Mouse (Mus musculus): Measurements from ENCODE around the gene Ampd2.

Gene Ampd2

DNA sequence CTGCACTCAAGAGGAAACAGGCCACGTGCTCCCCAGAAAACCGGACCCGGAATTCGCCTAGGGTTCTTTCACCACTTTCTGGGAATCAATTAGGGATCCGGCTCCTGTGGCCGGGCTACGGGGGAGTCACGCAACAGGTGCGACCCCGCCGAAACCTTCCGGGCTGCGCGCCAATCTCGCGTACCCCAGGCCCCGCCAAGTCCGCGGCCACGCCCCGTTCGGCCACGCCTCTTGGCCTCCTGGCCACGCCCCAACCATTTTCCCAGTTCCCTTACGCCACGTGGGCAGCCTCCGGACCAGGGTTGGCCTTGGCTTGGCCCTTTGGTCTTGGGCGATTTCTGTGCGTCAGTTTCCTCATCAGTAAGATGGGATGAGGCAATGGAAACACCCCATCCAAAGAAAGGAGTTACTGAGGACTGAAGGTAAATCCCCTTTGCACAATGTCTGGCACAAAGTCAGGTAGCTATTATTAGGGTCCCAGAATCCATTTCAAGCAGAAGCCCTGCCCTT lies at the start of gene Ampd2:
Gene Ampd2 (minus strand): TSS at position 182 of the 510 bp plus-strand sequence.
- no peak for DNase-seq (ENCODE audit: low spot score)

DNA sequence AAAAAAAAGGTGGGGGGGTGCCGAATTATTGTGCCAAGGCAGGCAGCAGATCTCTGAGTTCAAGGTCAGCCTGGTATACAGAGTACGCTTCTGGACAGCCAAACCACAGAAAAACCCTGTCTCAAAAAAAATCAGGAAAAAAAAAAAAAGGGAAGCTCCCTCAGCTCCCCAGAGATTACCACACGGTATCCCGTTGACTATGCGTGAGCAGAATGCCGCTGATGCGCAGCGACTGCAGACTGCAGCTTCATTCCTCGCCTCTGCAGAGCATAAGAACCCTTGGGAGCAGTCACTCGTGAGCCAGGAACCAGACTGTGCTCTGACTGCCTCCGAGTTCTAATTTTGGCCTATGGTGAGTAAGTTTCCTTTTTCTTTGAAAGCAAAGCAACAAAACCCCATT lies 48.2 kb upstream of the Ampd2 start:
- DNase-seq (ENCODE audit: low spot score) = no peak

DNA sequence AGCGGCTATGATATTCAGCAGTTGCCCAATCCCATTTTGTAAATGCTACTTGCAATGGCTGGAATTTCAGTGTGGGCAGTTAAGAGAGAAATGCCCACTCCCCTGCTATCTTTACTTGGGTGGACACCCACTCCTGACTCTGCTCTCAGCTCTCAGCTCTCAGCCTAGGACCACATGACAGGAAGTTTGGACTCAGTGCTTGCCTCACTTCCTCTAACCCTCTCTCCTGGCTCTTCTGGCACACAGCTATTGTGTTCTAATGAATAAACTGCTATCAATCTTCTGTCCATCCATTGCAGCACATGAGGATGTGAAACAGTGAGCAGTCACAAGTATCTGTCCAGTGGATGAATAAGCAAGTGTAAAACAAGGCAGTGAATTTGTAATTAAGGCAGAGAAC lies 46.0 kb upstream of the Ampd2 start:
- DNase-seq (ENCODE audit: low spot score) = no peak

DNA sequence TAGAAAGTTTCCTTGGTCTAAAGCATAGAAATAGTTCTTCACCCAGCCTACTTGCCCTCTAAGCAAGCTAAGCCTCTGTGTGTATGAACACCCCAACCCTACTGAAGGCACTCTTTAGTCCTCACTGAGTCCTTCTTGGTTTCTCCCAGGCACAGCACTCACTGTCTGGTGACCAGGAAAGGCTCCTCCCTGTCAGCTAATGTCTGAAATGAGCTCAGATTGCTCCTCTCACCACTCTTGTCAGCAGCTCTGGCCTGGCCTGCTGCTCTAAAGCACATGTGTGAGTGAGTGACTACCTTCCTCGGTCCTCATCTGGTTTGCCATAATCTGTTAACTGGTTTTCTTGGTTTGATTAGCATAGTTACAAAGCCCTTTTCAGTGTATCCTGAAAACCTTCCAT lies 45.4 kb upstream of the Ampd2 start:
- no peak for DNase-seq (ENCODE audit: low spot score)

DNA sequence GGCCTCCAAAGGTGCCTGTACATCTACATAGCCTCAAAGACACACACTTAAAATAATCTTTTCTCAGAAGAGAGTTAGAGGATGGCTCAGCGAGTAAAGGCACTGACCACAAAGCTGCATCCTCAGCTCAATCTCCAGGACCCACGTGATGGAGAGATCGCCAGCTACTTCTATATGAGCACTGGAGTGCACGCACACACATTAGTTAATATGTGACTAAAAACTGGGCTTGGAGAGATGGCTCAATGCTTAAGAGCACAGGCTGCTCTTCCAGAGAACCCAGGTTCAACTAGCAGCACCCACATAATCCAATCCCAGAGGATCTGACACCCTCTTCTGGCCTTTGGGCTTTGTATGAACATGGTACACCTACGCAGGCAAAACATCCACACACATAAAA lies 44.8 kb upstream of the Ampd2 start:
- no peak for DNase-seq (ENCODE audit: low spot score)

DNA sequence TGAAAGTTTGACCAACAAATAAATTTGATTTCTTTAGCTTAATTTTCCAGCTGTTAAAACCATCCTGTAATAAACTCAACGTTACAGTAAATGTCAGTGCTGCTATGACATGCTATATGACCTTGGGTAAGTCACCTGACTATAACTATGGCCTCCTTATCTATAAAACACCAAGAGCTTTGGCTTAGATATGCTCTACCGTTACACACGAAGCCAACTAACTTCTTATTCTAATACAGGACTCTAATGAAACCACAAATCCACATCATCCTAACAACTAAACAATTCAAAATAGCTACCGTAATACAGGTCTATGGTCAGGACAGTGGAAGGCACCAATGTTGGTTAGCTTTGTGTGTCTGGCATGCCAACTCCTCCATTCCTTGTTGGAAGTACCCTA lies 43.4 kb upstream of the Ampd2 start:
- no peak for DNase-seq (ENCODE audit: low spot score)

DNA sequence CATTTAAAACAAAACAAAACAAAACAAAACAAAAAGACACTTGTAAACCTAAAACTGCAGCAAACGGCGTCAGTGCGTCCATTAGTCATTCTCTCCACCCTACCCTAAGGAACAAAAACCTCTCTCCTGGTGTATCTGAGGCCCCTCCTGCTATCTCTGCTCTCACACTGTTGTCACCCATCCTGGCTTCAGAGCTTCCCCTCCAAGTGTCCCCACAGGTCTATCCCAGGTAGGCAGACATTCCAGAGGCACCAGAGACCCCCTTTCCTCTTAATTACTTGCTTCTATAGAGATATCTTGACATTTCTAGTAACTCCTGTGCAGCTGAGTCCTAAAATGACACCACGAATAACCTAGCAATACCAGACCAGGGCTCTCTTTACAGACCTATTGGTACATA lies 42.9 kb upstream of the Ampd2 start:
- no peak for DNase-seq (ENCODE audit: low spot score)

DNA sequence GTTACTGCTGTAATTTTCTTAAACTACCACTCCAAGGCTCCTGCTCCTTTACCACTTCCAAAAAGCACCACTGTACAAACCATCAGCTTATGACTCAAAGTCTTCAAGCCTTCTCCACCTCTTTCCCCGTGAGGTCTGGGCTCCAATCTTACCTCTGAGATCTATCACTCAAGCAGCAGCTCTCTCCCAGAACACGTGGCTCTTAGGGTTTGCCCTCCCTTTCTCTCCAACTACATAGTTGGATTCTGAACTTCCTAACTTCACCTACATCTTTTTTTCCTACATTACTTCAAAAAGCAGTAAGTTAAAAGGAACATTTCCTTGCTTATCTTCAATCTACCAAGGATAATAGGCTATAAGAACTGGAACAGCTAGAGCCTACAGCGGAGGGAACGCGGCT lies 42.1 kb upstream of the Ampd2 start:
- DNase-seq (ENCODE audit: low spot score) = no peak

DNA sequence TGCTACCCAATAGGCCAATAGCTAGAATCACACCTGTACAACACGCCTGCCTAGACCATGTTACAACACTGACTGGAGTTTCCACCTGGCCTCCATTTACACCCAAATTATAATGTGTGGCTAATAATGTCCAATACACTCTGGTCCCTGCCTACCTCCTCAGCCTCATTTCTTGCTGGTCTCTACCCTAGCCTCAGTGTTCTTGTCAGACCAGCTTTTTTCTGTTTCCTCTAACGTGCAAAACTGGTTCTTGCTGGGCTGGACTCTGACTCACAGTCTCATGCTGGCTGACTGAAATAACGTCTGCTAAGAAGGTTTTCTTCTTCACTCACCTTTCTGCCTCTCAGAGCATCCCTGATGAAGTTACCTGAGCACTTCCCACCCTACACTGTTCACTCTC lies 39.9 kb upstream of the Ampd2 start:
- DNase-seq (ENCODE audit: low spot score) = no peak

DNA sequence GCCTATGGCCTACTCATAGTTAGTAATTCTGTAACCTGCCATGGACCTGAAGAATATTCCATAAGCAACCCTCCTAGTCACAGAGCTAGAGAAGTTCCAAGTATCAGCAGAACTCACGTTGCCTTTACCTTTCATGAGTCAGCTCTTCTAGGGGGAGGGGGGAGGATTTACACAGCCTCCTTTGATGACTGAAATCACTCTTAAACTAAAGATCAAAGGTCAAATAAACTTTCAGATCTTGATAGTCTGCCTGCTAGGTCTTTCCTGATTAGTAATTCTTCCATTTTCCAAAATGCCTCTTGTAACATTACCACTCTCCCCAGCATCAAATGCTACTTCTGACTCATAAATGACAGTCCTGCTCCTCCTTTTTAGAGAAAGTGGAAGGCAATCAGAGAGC lies 37.7 kb upstream of the Ampd2 start:
- no peak for DNase-seq (ENCODE audit: low spot score)

DNA sequence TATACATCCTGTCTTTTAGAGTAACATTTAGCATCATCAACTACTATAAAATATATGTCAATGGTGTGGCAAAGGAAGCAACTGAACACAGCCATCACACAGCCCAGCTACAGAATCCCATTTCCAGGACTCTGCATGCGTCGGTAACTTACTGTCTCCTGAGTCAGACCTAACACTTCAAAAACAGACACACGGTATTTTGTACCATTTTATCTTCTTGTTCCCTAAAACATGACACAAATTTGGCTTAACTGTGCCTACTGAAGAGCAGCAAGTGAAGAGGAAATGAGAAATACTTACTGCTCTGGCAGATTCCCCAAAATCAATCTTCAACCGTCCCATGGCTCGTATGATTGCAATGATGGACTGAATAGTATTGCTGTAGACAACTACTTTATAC lies 36.8 kb upstream of the Ampd2 start:
- no peak for DNase-seq (ENCODE audit: low spot score)

DNA sequence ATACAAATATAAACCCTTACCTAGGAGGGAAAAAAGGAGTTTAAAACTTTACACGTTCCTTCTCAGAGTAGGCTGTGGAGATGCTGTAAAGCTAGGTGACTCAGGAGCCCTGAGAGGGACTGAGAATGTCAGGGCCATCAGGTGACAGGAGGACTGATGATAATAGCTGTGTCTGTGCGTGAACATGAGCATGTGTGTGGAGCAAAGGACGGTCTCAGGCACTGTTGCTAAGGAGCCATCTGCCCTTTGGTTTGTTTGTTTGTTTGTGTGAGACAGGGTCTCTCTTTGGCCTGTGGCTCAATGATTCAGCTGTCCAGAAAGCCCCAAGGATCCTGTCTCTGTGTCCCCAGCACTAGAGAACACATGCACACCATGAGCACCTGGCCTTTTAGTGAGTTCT lies 34.6 kb upstream of the Ampd2 start:
- DNase-seq (ENCODE audit: low spot score) = no peak

DNA sequence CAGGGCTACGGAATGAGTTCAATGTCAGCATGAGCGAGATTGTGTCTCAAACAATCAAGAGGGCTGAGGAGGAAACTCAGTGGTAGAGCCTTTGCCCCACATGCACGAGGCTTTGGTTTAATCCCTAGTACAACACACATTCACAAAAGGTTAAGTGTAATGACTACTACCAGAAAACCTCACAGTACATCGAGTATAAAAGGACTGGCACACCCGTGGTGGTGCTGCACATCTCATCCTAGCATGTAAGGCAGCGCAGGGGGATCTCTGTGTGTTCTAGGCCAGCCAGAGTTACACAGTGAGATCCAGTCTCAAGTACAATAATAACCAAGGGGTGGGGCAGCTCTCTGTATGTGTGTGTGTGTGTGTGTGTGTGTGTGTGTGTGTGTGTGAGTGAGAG lies 31.0 kb upstream of the Ampd2 start:
- DNase-seq (ENCODE audit: low spot score) = no peak

DNA sequence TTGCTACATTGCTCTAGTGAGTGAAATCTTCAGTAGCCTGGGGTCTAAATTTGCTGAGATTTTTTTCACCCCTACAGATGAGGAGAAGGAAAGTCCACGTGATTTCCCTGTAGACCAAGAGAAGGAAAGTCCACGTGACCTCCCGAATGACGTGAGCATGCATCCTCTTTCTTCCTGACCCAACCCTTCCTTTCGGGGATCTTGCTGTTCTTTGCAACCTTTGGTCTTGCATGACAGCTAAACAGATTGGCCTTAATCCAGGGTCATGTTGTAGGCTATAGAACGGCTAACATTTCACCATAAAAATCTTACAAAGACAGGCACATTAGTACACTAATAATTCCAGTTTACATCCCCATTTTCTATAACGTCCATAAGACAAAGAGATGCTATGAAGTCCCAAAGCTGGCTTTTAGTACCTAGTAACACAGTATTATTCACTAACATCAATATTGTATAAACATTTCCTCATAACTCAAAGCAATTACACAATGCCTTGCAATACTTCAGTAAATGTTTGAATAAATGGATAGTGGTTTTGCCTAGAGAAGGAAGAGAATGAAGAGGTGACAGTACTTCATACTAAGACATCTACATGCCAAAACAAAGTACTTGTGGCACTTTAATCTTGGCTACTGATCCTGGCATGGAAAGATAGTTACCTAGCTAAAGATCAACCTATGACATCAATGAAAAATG lies 27.3 kb upstream of the Ampd2 start:
- no peak for DNase-seq (ENCODE audit: low spot score)

DNA sequence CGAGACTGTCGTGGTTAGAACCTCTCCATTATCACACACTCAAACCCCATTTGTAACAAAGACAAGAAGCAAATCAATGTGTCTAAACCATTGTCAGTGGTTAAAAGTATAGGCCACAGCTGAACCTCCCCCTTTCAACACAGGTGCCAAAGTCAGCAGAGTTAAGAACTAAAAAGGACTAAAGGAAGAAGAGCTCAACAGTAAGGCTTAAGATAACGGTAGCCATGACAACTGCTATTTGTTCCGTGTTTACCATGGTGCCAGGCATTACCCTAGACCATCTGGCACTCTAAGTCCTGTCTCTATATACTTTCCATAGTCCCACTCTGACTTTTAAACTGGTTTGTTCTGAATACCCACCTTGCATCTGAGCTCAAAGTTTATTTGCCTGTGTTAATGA lies 26.2 kb upstream of the Ampd2 start:
- no peak for DNase-seq (ENCODE audit: low spot score)

DNA sequence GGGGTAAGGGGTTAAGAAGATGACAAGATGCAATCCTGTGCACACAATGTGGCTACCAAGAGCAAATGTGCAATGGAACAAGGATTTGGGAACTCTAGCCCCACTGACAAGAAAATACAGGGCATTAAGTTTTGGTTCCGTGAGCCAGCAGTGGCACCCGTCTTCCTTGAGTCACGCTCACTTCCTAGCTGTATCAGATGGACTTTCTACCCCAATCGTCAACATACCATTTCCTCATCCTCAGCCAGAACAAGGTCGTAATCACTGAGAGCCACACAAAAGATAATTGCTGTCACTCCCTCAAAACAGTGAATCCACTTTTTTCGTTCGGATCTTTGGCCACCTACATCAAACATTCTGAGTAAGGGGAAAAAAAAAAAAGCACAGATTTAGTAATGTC lies 25.8 kb upstream of the Ampd2 start:
- no peak for DNase-seq (ENCODE audit: low spot score)

DNA sequence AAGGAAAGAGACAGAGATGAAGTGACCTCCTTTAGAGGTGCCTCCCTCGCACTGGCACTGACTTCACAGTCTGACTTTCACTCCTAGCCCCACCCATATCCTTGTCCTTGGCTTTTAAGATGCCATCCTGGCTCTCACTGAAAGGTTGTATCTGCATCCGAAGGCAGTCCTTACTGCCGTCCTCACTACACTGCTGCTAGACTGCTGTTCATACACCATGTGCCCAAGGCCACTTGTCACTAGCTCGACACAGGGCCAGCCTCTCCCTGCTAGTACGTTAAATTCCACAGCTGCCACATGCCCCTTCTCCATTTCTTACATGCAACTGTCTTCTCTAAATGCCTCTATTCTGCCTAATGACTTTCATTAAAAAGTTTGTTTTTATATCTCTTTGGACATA lies 24.9 kb upstream of the Ampd2 start:
- DNase-seq (ENCODE audit: low spot score) = no peak

DNA sequence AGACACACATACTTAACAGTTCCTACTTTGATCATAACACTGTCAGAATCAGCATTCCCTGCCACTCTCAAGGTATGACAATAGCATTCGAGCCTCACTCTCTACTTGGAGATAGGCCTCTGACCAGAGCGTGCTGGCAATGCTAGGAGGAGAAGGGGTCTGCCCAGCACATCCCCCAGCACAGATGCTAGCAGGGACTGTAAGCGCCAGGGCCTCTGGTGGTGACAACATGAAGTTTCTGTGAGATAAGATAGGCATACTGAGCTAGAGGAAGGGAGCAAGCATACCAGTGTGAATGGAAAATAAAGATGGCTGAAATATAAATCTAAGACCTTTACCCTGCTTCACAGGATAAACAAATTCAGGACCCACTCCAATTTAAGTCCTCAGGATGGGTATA lies 18.8 kb upstream of the Ampd2 start:
- no peak for DNase-seq (ENCODE audit: low spot score)

DNA sequence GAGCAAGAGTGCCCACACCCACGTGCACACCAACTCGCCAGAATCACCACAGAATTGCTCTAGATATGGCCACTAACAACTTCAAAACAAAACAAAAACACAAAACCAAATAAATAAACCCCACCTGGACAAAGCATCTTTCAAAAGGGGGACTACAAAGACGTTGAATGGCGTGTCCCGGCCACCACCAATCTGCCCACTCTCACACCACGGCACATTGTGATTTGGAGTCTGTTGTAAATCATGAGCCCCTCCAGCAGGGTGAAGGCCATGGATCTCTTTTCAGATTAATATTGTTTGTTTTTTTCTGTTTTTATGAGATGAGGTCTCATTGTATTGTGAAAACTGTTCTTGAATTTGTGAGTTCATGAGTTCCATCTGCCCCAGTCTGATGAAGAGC lies 15.6 kb upstream of the Ampd2 start:
- DNase-seq (ENCODE audit: low spot score) = no peak

DNA sequence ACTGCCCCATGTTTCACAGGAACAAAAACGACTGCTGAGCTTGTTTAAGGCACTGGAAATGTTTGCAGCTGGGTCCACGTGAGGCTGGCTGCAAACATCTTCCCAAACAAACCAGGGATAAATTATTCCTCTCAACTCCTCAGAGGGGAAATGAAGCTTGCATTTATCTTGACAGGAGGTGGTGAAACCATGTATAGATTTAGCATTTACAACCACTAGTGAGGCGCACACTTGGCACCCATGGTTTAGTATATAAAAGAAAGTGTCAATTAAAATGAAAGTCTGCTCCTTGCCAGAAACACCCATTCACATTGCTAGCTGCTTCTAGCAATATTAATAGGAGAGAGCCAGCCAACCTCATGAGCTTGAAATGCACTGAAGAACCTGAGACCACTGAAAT lies 15.1 kb upstream of the Ampd2 start:
- no peak for DNase-seq (ENCODE audit: low spot score)

DNA sequence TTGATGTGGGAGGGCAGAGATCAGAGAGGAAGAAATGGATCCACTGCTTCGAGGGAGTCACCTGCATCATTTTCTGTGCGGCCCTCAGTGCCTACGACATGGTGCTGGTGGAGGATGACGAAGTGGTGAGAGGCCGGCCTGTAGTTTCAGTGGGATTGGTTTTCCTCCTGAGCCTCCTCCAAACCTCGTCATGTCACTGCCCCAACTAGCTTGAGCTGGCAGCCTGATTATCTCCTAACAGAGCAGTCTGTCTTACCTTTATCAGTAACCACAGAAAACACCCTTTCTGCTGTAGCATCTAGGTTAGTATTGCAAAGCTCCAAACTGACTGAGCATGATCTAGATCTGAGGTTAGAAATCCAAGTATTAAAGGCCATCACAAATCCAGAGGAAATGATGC lies 11.9 kb upstream of the Ampd2 start:
- no peak for DNase-seq (ENCODE audit: low spot score)

DNA sequence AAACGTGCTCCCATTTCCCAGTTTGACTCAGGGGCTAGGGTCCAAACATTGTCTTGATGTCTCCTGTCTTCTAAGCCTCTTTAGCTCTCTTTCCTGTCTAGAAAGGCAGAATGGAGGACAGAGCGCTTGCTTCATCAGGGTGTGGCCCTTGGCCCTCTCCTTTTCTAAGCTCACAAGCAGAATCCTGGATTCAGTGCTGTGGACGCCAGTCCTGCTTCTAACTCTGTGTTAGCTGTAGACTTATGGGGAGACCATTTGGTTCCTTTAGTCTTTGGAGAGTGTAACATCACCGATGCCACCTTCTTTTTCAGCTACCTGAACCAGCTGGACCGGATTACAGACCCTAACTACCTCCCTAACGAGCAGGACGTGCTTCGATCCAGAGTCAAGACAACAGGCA lies 11.2 kb upstream of the Ampd2 start:
- no peak for DNase-seq (ENCODE audit: low spot score)

DNA sequence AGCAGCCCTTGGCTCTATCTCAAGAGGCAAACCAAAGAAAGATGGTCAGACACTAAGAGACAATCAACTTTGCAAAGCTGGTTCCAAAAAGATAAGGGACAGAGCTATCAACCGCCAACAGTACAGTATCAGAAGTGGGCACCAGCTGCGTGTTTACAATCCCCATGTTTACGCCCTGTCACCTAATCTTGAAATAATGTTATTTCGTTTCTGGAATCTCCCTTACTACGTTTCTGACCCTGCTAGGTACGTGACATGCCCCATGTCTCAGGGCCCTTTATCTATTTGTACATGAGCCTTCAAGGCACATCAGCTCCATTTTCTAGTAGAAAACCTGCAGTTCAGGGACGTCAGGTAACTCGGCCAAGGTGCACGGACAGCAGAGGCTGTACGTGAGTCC lies 10.3 kb upstream of the Ampd2 start:
- DNase-seq (ENCODE audit: low spot score) = no peak

DNA sequence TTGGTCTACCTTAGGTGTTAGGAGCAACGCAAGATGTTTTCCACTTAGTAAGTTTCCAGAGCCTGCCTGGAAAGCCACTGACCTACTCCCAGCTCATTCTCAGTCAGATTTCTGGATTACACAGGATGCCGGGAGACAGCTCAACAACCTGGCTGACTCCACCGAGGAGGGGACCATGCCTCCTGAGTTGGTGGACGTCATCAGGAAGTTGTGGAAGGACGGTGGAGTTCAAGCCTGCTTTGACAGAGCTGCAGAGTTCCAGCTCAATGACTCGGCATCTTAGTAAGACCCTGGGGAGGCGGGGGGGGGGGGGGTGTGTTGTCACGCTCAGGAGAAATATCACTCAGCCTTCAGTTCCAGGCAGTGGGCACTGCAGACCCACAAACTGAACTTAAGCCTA lies 9.8 kb upstream of the Ampd2 start:
- no peak for DNase-seq (ENCODE audit: low spot score)
